In the genomic region with DNA sequence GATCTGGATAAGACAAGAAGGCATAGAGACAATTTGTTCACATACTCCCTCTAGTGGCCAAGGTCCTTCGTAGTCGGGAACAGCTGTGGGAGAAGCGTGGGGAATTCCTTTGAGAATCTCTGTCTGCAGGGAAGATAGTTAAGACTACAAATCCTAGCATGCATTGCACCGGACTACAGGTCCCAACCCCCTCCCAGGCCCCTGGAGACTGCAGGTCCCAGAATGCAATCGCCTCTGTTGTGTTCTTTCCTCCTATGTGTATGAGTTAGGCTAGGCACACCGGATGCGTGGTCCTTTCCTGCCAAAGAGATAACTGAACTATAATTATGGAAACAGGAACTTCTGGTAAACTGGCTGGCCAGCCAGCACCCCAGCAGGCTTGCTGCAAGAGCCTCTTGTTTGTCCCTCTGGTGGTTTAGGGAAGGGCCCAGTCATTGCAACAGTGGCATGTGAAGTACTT, we compare ENCODE assay signal across 1 mouse cellular context.
TF ChIP-seq lines count a peak whose summit lies in the region.

No protein-coding gene starts in this region.

TF ChIP-seq in C2C12, 6 proteins besides CTCF, POLR2A, EP300 and RAD21:
- peak; percentile 54 for TF ChIP-seq MYOD1 (IDR thresholded peaks at IDR 0.05; ENCODE audit: control insufficient read depth, insufficient read length, low read depth)
- TF ChIP-seq USF1 (IDR thresholded peaks at IDR 0.05; ENCODE audit: low read depth) = no peak
